Mouse (Mus musculus) stomach, embryonic 14.5 days (tissue): ENCODE measurements around the gene Msi1. TPM values are rescaled to one million over a fixed set of nuclear protein-coding genes. Genes with fewer than 3 reads are reported as not detected.

Source experiments
- ATAC-seq: fragments of 200-750 bp; cut with Nextera tagmentation; 2 replicates; pipeline ENCODE4 v1.8.0; 2017; ENCODE audit warnings: low read depth, moderate TSS enrichment; ENCODE audit not compliant: insufficient number of reproducible peaks, insufficient read depth, low FRiP score
- H3K27ac ChIP-seq: fragments of 300-500 bp; sonication (generic); 2 replicates; pipeline ENCODE4 v1.5.1; 2014; ENCODE audit warnings: mild to moderate bottlenecking, low read length, moderate library complexity, mixed read lengths
- H3K27me3 ChIP-seq: fragments of 300-500 bp; sonication (generic); 2 replicates; pipeline ENCODE4 v1.6.1; 2014; ENCODE audit warnings: low read length, control low read depth, mixed read lengths; ENCODE audit not compliant: control insufficient read depth, insufficient read depth
- H3K36me3 ChIP-seq: fragments of 300-500 bp; sonication (generic); 2 replicates; pipeline ENCODE4 v1.6.1; 2014; ENCODE audit warnings: mild to moderate bottlenecking, control low read depth, low read length, moderate library complexity, mixed read lengths; ENCODE audit not compliant: control insufficient read depth, insufficient read depth
- H3K4me1 ChIP-seq: fragments of 300-500 bp; sonication (generic); 2 replicates; pipeline ENCODE4 v1.6.1; 2014; ENCODE audit warnings: low read length, control low read depth, mixed read lengths; ENCODE audit not compliant: control insufficient read depth, insufficient read depth
- H3K4me2 ChIP-seq: fragments of 300-500 bp; sonication (generic); replicated peaks from 2 replicates; pipeline ENCODE4 v1.6.1; 2014; ENCODE audit warnings: low read depth, low read length, control low read depth
- H3K4me3 ChIP-seq: fragments of 300-500 bp; sonication (generic); 2 replicates; pipeline ENCODE4 v1.5.1; 2014; ENCODE audit warnings: low read depth, low read length, control low read depth
- H3K9ac ChIP-seq: fragments of 300-500 bp; sonication (generic); replicated peaks from 2 replicates; pipeline ENCODE4 v1.6.1; 2014; ENCODE audit warnings: low read depth, mild to moderate bottlenecking, control low read depth, low read length, moderate library complexity, mixed read lengths
- H3K9me3 ChIP-seq: fragments of 300-500 bp; sonication (generic); 2 replicates; pipeline ENCODE4 v1.6.1; 2016; ENCODE audit warnings: low read depth, low read length, control low read depth; ENCODE audit not compliant: control insufficient read depth
- WGBS: fragments of 180-500 bp; shearing (Covaris S2); extraction: QIAGEN DNeasy Blood & Tissue Kit; methylation state at CpG from one replicate; pipeline ENCODE4 v1.1.7; 2014; 5-methylcytosine and 5-hydroxymethylcytosine counted together
- polyA plus RNA-seq: library from polyadenylated mRNA; unstranded; fragments of >200 nt; fragmentation: Nextera tagmentation; extraction: Ambion mirVana; gene quantifications from 2 replicates; pipeline ENCODE4 v1.2.1, GENCODE M21; 2014

Gene Msi1
- polyA plus RNA-seq, 1 experiment from 2014 or later, result 17.2 TPM

DNA sequence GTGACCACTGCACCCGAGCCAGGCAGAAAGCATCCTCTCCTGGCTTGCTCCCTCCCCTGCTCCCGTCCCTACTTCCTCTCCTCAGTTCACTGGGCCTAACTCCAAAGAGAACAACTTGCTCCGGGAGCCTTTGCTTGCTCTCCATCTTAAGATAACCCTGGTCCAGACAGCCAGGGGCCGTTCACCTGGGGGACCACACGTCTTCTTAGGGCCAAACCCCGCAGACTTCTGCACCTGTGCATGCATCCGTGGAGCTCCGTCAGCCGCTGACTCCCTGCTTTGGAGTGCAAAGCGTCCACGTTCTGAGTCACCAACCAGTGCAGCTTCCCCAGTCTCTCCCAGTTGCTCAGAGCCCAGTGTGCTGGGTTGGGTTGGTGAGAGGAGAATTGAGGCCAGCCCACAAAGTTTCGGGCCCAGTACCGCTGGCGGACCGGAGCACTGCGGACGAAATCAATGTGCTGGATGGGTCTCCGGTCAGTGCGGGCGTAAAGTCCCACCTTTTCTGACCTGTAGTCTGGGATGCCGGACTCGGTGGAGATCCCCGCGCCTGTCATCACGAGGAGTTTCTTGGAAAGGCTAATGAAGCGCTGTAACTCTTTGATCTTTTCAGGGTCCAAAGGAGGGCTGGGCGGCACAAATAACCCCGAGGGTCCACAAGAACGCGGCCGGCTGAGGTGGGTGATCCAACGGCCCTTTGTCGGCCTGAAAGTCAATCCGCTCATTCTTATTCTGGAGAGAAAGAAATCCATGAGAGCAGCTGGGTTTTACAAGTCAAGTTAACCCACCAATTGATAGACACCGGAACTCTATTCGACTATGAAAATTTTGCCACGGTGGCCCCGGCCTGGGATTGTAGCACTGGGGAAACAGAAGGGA is 53.2 kb downstream of the Msi1 start:
- no peaks in the 10 kb centered on the region for H3K9me3 ChIP-seq
- H3K4me1 ChIP-seq, result peaks cover 5% of the 10 kb centered on the region; the same call in 1 of the 2 replicates
- H3K27me3 ChIP-seq, result no peaks in the 10 kb centered on the region
- H3K27ac ChIP-seq, result no peak overlapping the region
- H3K4me3 ChIP-seq, result no peak overlapping the region
- peaks cover 5% of the 10 kb centered on the region; the same call in 1 of the 2 replicates for H3K36me3 ChIP-seq
- no peak for ATAC-seq
- H3K9ac ChIP-seq, result no peak overlapping the region
- WGBS, result 45% methylated on average over 38 of the region's 38 CpGs
- H3K4me2 ChIP-seq, result 0 out of 2 replicates have a peak overlapping the region, but pooled peaks have one; percentile 10

DNA sequence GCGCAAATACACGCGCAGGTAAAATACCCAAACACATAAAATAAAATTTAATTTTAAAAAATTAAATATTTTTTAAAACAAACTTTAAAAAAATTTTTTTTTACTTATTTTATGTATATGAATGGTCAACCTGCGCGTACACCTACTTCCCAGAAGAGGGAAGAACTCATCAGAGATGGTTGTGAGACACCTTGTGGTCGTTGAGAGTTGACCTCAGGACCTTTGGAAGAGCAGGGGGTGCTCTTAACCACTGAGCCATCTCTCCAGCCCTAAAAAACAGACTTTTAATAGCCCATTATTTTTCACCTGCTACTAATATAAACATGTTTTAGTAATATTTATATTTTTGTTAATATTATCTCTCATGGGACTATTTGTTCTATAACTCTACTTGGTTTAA is 54.0 kb downstream of the Msi1 start:
- Histone ChIP-seq H3K27me3 (no peaks in the 10 kb centered on the region), H3K9me3 (no peaks in the 10 kb centered on the region), H3K36me3 (peaks cover 5% of the 10 kb centered on the region; the same call in 1 of the 2 replicates), H3K27ac (no peak overlapping the region), H3K4me1 (peaks cover 5% of the 10 kb centered on the region; the same call in 1 of the 2 replicates), H3K4me2 (0 out of 2 replicates have a peak overlapping the region, but pooled peaks have one; percentile 62), H3K4me3 (no peak overlapping the region), H3K9ac (no peak overlapping the region)
- 44% methylated on average over 6 of the region's 6 CpGs for whole genome bisulfite sequencing
- ATAC-seq, result no peak

DNA sequence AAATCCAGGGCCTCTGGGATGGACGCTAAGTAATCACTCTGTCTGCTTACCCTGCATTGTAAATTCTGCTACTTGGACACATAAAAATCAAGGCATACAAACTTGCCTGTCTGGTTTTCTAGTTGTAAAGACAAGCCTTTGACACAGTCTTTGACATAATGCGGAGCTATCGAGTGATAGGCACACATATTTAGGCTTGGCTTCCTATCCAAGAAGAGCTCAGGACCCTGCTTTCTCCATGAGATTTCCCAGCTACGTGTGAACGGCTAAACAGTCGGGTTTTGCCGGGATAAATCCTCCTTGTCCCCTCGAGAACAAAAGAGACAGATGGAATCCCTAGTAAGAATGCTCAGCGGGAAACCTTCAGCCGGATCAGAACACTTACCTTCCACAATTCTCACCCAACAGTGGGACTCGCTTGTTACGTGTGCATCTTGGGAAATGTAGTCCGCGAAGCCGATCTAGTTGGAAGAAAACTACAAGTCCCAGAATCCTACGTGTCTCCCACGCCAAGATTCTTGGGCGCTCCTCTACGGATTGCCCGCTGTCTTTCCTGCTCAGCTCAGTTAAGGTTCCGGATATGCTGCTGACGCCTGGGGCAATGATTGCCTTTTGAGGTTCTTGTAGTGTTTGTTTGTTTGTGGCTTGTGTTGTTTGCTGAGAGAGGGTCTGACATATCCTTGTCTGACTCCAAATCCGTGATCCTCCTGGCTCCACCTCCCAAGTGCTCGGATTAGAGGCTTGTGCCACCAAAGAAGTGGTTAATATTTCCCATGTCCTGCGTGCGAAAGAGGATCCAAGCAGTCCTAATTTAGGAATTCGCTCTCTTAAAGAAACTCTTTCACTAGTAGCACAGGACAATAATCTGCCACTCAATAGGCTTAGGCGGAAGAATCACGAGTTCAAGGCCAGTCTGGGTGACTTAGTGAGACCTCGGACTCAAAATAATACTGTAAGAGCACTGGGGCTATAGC is 54.8 kb downstream of the Msi1 start, which contains the start of gene Sirt4:
TSS of gene Sirt4 (minus strand) at position 779 of the 974 bp plus-strand sequence.
- WGBS, result 7% methylated on average over 30 of the region's 30 CpGs
- peak; percentile 90 for ATAC-seq

DNA sequence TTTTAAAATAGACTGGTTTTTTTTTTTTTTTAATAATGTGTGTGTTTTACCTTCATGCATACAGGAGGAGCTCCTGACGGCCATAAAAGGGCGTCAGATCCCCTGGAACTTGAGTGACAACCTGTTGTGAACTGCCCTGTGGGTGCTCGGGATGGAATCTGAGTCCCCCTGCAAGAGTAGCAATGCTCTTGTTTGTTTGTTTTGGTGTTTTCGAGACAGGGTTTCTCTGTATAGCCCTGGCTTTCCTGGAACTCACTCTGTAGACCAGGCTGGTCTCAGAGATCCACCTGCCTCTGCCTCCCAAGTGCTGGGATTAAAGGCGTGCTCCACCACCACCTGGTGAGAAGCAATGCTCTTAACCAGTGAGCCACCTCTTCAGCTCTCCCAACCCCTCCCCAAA is 55.6 kb downstream of the Msi1 start:
- WGBS, result 63% methylated on average over 5 of the region's 5 CpGs
- peaks cover 5% of the 10 kb centered on the region; the same call in 1 of the 2 replicates for H3K4me1 ChIP-seq
- H3K4me3 ChIP-seq, result peak overlapping the region; percentile 31; the same call in 1 of the 2 replicates
- H3K9me3 ChIP-seq, result no peaks in the 10 kb centered on the region
- ATAC-seq, result no peak
- peak overlapping the region; percentile 62 for H3K4me2 ChIP-seq
- no peak overlapping the region for H3K27ac ChIP-seq
- no peaks in the 10 kb centered on the region for H3K36me3 ChIP-seq
- H3K9ac ChIP-seq, result peak overlapping the region; percentile 2; the same call in 1 of the 2 replicates
- no peaks in the 10 kb centered on the region for H3K27me3 ChIP-seq

More for the DNA sequence above, 54.8 kb downstream of the Msi1 start, which contains the start of gene Sirt4:
- peaks cover 5% of the 10 kb centered on the region; the same call in 1 of the 2 replicates for H3K4me1 ChIP-seq
- peak within 1 kb of the TSS; percentile 62 for H3K4me2 ChIP-seq
- H3K9ac ChIP-seq, result peak within 1 kb of the TSS; percentile 45
- no peaks in the 10 kb centered on the region for H3K27me3 ChIP-seq
- peak within 1 kb of the TSS; percentile 68; the same call in 1 of the 2 replicates for H3K27ac ChIP-seq
- H3K4me3 ChIP-seq, result peak within 1 kb of the TSS; percentile 31
- H3K9me3 ChIP-seq, result no peaks in the 10 kb centered on the region
- peaks cover 5% of the 10 kb centered on the region; the same call in 1 of the 2 replicates for H3K36me3 ChIP-seq

DNA sequence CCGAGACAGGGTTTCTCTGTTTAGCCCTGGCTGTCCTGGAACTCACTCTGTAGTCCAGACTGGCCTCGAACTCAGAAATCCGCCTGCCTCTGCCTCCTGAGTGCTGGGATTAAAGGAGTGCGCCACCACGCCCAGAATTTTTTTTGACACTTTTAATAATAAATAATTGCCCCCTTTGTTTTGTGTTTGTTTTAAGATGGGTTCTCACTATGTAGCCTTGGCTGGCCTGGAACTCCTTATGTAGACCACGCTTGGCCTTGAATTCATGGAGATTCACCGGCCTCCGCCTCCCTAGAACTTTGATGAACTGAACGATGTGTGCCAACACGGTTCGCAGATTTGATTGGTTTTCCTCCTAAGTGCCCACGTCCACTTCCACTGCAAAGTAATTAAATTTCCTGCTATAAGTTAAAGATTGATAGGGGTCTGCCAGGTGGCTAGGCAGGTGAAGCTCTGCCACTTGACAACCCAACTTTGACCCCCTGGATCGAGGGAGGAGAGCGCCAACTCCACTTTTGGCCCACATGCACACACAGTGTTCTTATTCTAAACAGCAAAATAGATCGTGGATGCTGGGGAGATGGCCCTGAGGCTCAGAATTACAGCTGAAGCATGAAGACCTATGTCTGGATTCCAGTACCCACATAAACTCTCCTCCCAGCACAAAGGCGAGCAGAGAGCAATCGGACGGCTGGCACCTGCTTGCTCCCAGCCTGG is 56.2 kb downstream of the Msi1 start:
- Histone ChIP-seq H3K4me3 (no peak overlapping the region), H3K9me3 (no peaks in the 10 kb centered on the region), H3K9ac (no peak overlapping the region), H3K4me2 (no peak overlapping the region), H3K36me3 (no peaks in the 10 kb centered on the region), H3K27ac (no peak overlapping the region), H3K27me3 (no peaks in the 10 kb centered on the region), H3K4me1 (peaks cover 6% of the 10 kb centered on the region; the same call in 1 of the 2 replicates)
- no peak for ATAC-seq
- 84% methylated on average over 17 of the region's 18 CpGs for WGBS

DNA sequence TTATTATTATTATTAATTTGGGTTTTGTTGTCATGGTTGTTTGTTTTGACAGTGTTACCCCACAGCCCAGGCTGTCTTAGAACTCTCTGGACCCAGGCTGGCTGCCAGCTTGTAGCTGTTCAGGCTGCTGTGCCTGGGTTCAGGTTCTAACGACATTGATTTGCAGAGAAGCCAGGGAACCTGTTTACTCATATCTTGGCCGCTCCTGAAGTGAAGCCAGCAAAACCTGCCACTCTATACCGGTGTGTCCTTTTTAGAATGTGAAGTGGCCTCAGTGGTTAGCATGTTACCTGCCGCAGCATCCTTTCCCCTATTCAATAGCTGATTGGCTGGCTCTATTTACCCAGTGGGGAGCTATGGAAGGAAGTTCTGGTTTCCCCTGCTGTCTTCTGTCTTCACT is 57.3 kb downstream of the Msi1 start:
- Histone ChIP-seq H3K4me2 (no peak overlapping the region), H3K4me1 (peaks cover 15% of the 10 kb centered on the region; the same call in 1 of the 2 replicates), H3K36me3 (no peaks in the 10 kb centered on the region), H3K9me3 (no peaks in the 10 kb centered on the region), H3K9ac (no peak overlapping the region), H3K4me3 (no peak overlapping the region), H3K27ac (no peak overlapping the region), H3K27me3 (no peaks in the 10 kb centered on the region)
- ATAC-seq, result no peak
- 54% methylated on average over 4 of the region's 4 CpGs for WGBS

DNA sequence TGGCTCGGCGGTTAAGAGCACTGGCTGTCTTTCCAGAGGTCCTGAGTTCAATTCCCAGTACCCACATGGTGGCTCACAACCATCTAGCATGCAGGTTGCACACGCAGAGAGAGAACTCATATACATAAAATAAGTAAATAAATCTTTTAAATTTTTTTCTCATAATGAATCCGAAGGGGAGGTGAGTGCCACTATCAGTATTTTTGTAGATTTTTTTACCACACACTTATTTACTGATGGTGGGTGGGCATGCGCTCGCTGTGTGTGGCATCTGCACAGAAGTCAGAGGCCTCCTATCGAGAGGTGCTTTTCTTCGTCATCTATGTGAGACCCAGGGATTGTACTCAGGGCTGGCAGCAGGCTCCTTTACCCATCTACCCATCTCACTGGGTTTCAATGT is 58.0 kb downstream of the Msi1 start:
- H3K4me2 ChIP-seq, result no peak overlapping the region
- 83% methylated on average over 8 of the region's 8 CpGs for WGBS
- no peak overlapping the region for H3K9ac ChIP-seq
- no peaks in the 10 kb centered on the region for H3K27me3 ChIP-seq
- peaks cover 21% of the 10 kb centered on the region; the same call in 1 of the 2 replicates for H3K4me1 ChIP-seq
- no peak for ATAC-seq
- no peak overlapping the region for H3K27ac ChIP-seq
- H3K36me3 ChIP-seq, result no peaks in the 10 kb centered on the region
- H3K9me3 ChIP-seq, result no peaks in the 10 kb centered on the region
- no peak overlapping the region for H3K4me3 ChIP-seq
